14 mouse cellular contexts compared by ENCODE assay signal in genomic region chr11:77259441-77259840, GRCm38 (mm10). TPM values are rescaled to one million over a fixed set of nuclear protein-coding genes. Genes with fewer than 3 reads are reported as not detected.
DNase-seq lines count a peak whose midpoint lies in the region.
"Had no signal": no experiment of that assay in that cellular context is flagged by ENCODE, and none has a peak within 500 bp of the region (broad histone marks: within the 10 kb centered on the region; RNA-seq: fewer than 3 reads in every experiment).

No protein-coding gene starts in this region.

- DNase-seq in embryo, embryonic 10.5 days (ENCODE audit: low spot score), result peak; percentile 10
- no peak for DNase-seq in embryo, embryonic 11 days
- DNase-seq in heart, adult 8-10 months (ENCODE audit: low spot score), result peak; percentile 39
- DNase-seq in heart, postnatal 4 days, result no peak
- DNase-seq in lung, postnatal 36 days, result peak; percentile 3
- DNase-seq in lung, postnatal 4 days, result no peak
- peak; percentile 44 for DNase-seq in skeletal muscle tissue, adult 2 months (ENCODE audit: low read depth, low spot score)
- no peak for DNase-seq in urinary bladder, adult 18-20 months (ENCODE audit: low spot score in 2 of 2)
- DNase-seq: adrenal gland, postnatal 25 days; cerebellum, adult 8-10 months; cerebellum, postnatal 36 days; gastrocnemius, postnatal 14 days; left cerebral cortex, postnatal 4 days; thymus, postnatal 14 days had no signal

RNA-seq across cellular contexts. Expression of gene Ssh2, which starts 43.4 kb away (rescaled TPM):
- total RNA-seq in heart, adult 8-10 months (2022), result 10 to 100 TPM; 64.4 to 77.0 (median 70.7) TPM
- total RNA-seq in heart, postnatal 4 days (2021), result 10 to 100 TPM; 92.1 to 98.9 TPM

Comparison
In these comparisons a context has a peak if more than half of its experiments do, and no peak if none do; other contexts are left out.
1. DNase-seq: peak in embryo, embryonic 10.5 days (single experiment), heart, adult 8-10 months (single experiment), lung, postnatal 36 days (single experiment) and skeletal muscle tissue, adult 2 months (single experiment); none in embryo, embryonic 11 days (single experiment), heart, postnatal 4 days (single experiment), lung, postnatal 4 days (0 of 2) and urinary bladder, adult 18-20 months (0 of 2).